Mouse (Mus musculus) kidney, adult 2 months (tissue): ENCODE measurements around the gene Zfp974.

Experiments
- CTCF ChIP-seq: fragments of 200-500 bp; conservative IDR thresholded peaks from 2 replicates; pipeline ENCODE4 v1.5.1; 2011; ENCODE audit warnings: low read depth, mild to moderate bottlenecking, control low read depth, low read length, moderate library complexity, mixed read lengths; ENCODE audit not compliant: insufficient read depth, insufficient read length
- POLR2A ChIP-seq: fragments of 200-500 bp; IDR thresholded peaks from one replicate; pipeline ENCODE4 v1.6.1; 2011; ENCODE audit warnings: low read depth, low read length, control low read depth

DNA sequence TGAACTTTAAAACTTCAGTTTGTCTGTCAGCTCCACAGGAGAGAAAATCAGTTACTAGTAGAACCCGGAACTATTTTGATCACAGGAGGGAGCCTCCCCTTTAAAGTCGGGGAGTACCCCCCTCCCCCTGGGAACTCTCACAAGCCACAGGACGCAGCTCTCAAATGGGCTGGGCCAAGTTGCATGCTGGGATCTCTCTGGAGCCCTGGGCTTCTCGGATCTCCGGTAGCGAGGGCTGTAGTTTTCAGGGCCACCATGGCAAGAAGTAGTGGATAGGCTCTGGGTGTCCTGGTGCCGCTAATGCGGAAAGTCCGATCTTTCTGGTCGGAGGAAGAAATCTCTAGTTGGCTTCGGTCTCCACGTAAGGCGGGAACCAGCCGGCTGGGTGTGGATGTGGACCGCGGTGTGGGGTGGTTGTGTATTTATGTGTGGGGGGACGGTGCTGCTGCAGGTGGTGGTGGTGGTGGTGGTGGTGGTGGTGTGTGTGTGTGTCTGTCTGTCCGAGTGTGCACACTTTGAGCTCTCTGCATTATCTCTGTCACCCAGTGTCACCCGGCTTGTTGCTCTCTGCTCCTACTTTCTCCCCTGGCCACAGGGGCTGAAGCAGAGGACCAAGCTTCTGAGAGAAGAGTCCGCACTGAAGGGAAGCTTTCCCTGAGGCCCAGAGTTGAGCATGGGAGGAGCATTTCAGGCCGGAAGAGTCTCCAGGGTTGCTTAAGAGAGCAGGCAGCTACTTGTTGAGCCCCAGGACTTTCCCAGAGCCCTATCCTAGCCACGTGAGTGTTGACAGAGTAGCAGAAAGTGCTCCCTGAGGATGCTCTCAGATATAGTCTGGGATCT is 68.6 kb downstream of the Zfp974 start:
- no peak for TF ChIP-seq CTCF
- TF ChIP-seq POLR2A: no peak
